Mouse (Mus musculus) MEL (cell line): ENCODE data around the gene Lifr. TPM values are rescaled to one million over a fixed set of nuclear protein-coding genes. Genes with fewer than 3 reads are reported as not detected.

Source experiments
- DNase-seq: peaks from one replicate; pipeline ENCODE4 v3.0.0; 2011; ENCODE audit warnings: low read depth, low spot score
- H3K27ac ChIP-seq: 2 replicates; pipeline ENCODE4 v1.5.1; 2012; ENCODE audit warnings: low read depth, mild to moderate bottlenecking, control low read depth, low read length, moderate library complexity; ENCODE audit not compliant: control insufficient read depth
- H3K27me3 ChIP-seq, 2 experiments: fragments of 150-350 bp in 1 of 2; sonication (generic) in 1 of 2; 2 replicates each; pipeline ENCODE4 v1.6.1; 2012; ENCODE audit warnings: low read length in 2 of 2, mild to moderate bottlenecking in 2 of 2, improper control_type of control experiment in 1 of 2, moderate library complexity in 1 of 2; ENCODE audit not compliant: insufficient read depth in 2 of 2, control insufficient read depth in 1 of 2
- H3K36me3 ChIP-seq, 2 experiments: 2 replicates each; pipeline ENCODE4 v1.6.1; 2012 to 2014; ENCODE audit warnings: low read length in 2 of 2, improper control_type of control experiment in 1 of 2, inconsistent platforms in 1 of 2, mild to moderate bottlenecking in 1 of 2; ENCODE audit not compliant: insufficient read depth in 2 of 2, control insufficient read depth in 1 of 2
- H3K4me1 ChIP-seq, 2 experiments: fragments of 150-350 bp in 1 of 2; sonication (generic) in 1 of 2; 2 replicates each; pipeline ENCODE4 v1.6.1; 2012; ENCODE audit warnings: low read length in 2 of 2, improper control_type of control experiment in 1 of 2, mild to moderate bottlenecking in 1 of 2; ENCODE audit not compliant: insufficient read depth in 2 of 2, control insufficient read depth in 1 of 2
- H3K4me3 ChIP-seq, 2 experiments: fragments of 150-350 bp in 1 of 2; sonication (generic) in 1 of 2; 2 replicates each; pipeline ENCODE4 v1.5.1; 2012; ENCODE audit warnings: low read depth in 2 of 2, low read length in 2 of 2, mild to moderate bottlenecking in 2 of 2, moderate library complexity in 2 of 2, control low read depth in 1 of 2, improper control_type of control experiment in 1 of 2; ENCODE audit not compliant: control insufficient read depth in 1 of 2, insufficient read depth in 1 of 2
- H3K79me2 ChIP-seq: 2 replicates; pipeline ENCODE4 v1.6.1; 2012; ENCODE audit warnings: mild to moderate bottlenecking, low read length, moderate library complexity; ENCODE audit not compliant: control insufficient read depth, poor library complexity, insufficient read depth
- H3K9ac ChIP-seq: 2 replicates; pipeline ENCODE4 v1.6.1; 2012; ENCODE audit warnings: low read depth, mild to moderate bottlenecking, control low read depth, low read length, moderate library complexity; ENCODE audit not compliant: control insufficient read depth, poor library complexity, severe bottlenecking
- H3K9me3 ChIP-seq: fragments of 150-350 bp; sonication (generic); replicated peaks from 2 replicates; pipeline ENCODE4 v1.6.1; 2012; ENCODE audit warnings: mild to moderate bottlenecking, low read length, improper control_type of control experiment, moderate library complexity; ENCODE audit not compliant: insufficient read depth
- CTCF ChIP-seq, 3 experiments: IDR thresholded peaks in 2 of 3; conservative IDR thresholded peaks in 1 of 3; 2 replicates each; pipeline ENCODE4 v1.5.1; 2011 to 2012; ENCODE audit warnings: low read length in 3 of 3, low read depth in 2 of 3, mild to moderate bottlenecking in 2 of 3, improper control_type of control experiment in 1 of 3, inconsistent platforms in 1 of 3, mixed read lengths in 1 of 3, moderate library complexity in 1 of 3; ENCODE audit not compliant: control insufficient read depth in 1 of 3, insufficient read depth in 1 of 3, poor library complexity in 1 of 3, severe bottlenecking in 1 of 3
- E2F4 ChIP-seq: IDR thresholded peaks from 2 replicates; pipeline ENCODE4 v1.6.1; 2011; ENCODE audit warnings: low read depth, low read length, improper control_type of control experiment, borderline replicate concordance
- ELF1 ChIP-seq: IDR thresholded peaks from 2 replicates; pipeline ENCODE4 v1.6.1; 2014; ENCODE audit warnings: low read depth, mild to moderate bottlenecking, inconsistent platforms, low read length, improper control_type of control experiment, moderate library complexity
- ETS1 ChIP-seq: IDR thresholded peaks from 2 replicates; pipeline ENCODE4 v1.6.1; 2012; ENCODE audit warnings: low read depth, mild to moderate bottlenecking, inconsistent platforms, low read length, improper control_type of control experiment, moderate library complexity
- GABPA ChIP-seq: IDR thresholded peaks from 2 replicates; pipeline ENCODE4 v1.6.1; 2012; ENCODE audit warnings: low read depth, mild to moderate bottlenecking, inconsistent platforms, low read length, improper control_type of control experiment, moderate library complexity
- MAX ChIP-seq: IDR thresholded peaks from 2 replicates; pipeline ENCODE4 v1.6.1; 2011; ENCODE audit warnings: low read length, improper control_type of control experiment
- MYB ChIP-seq: IDR thresholded peaks from 2 replicates; pipeline ENCODE4 v1.6.1; 2011; ENCODE audit warnings: mild to moderate bottlenecking, low read depth, low read length, improper control_type of control experiment
- POLR2A ChIP-seq, 2 experiments: IDR thresholded peaks; 2 replicates each; pipeline ENCODE4 v1.6.1; 2011 to 2012; ENCODE audit warnings: low read length in 2 of 2, mild to moderate bottlenecking in 2 of 2, control low read depth in 1 of 2, improper control_type of control experiment in 1 of 2, low read depth in 1 of 2, moderate library complexity in 1 of 2; ENCODE audit not compliant: control insufficient read depth in 1 of 2, insufficient read depth in 1 of 2, poor library complexity in 1 of 2
- POLR2AphosphoS2 ChIP-seq: IDR thresholded peaks from 2 replicates; pipeline ENCODE4 v1.6.1; 2011; ENCODE audit warnings: low read length, improper control_type of control experiment
- RAD21 ChIP-seq: IDR thresholded peaks from 2 replicates; pipeline ENCODE4 v1.6.1; 2011; ENCODE audit warnings: mild to moderate bottlenecking, low read depth, low read length, improper control_type of control experiment
- RCOR1 ChIP-seq: IDR thresholded peaks from 2 replicates; pipeline ENCODE4 v1.6.1; 2012; ENCODE audit warnings: low read depth, mild to moderate bottlenecking, inconsistent platforms, low read length, improper control_type of control experiment
- TAL1 ChIP-seq: IDR thresholded peaks from 2 replicates; pipeline ENCODE4 v1.6.1; 2012; ENCODE audit warnings: mild to moderate bottlenecking, inconsistent platforms, low read length, moderate library complexity, mixed read lengths
- TCF12 ChIP-seq: IDR thresholded peaks from 2 replicates; pipeline ENCODE4 v1.6.1; 2014; ENCODE audit warnings: low read depth, mild to moderate bottlenecking, inconsistent platforms, low read length, improper control_type of control experiment, moderate library complexity
- UBTF ChIP-seq: IDR thresholded peaks from 2 replicates; pipeline ENCODE4 v1.6.1; 2012; ENCODE audit warnings: low read depth, mild to moderate bottlenecking, inconsistent platforms, low read length, improper control_type of control experiment, moderate library complexity, borderline replicate concordance; ENCODE audit not compliant: insufficient read depth
- ZC3H11A ChIP-seq: IDR thresholded peaks from 2 replicates; pipeline ENCODE4 v1.6.1; 2012; ENCODE audit warnings: low read depth, mild to moderate bottlenecking, inconsistent platforms, low read length, improper control_type of control experiment
- ZMIZ1 ChIP-seq: IDR thresholded peaks from 2 replicates; pipeline ENCODE4 v1.6.1; 2012; ENCODE audit warnings: low read depth, mild to moderate bottlenecking, inconsistent platforms, low read length, improper control_type of control experiment, moderate library complexity
- polyA plus RNA-seq, 2 experiments: library from polyadenylated mRNA; stranded (reverse) in 1 of 2; unstranded in 1 of 2; fragments of >175 nt in 1 of 2; fragments of >200 nt in 1 of 2; gene quantifications; 2 replicates each; pipeline versions ENCODE4 v1.2.1 to v1.2.4; 2012; ENCODE audit warnings: low replicate concordance in 2 of 2, low read depth in 1 of 2; ENCODE audit not compliant: insufficient read length in 2 of 2, insufficient read depth in 1 of 2, missing spikeins in 1 of 2
- total RNA-seq: library from RNA; depleted of rRNA; stranded (reverse); fragments of 300-350 nt; gene quantifications from 2 replicates; pipeline ENCODE4 v1.2.3, GENCODE M21; 2012

The Lifr gene
- total and polyA plus RNA-seq, 3 experiments: not detected

DNA sequence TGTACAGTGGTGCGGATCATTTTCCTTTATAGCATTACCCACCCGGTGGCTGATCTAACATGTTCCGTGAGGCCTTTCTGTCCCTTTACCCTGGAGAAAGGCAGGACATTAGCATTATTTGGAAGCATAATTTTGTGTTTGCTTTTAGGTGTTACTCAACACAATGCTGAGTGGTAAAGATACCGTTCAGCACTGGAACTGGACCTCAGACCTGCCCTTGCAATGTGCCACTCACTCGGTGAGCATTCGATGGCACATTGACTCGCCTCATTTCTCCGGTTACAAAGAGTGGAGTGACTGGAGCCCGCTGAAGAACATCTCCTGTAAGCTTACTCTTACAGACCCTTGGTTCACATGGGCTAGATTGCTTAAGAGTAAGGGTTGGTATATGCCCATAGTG is 76.3 kb downstream of the Lifr start:
- Histone ChIP-seq H3K36me3 (no peaks in the 10 kb centered on the region), H3K4me3 (no peak overlapping the region), H3K4me1 (no peaks in the 10 kb centered on the region), H3K9me3 (no peaks in the 10 kb centered on the region), H3K27me3 (no peaks in the 10 kb centered on the region; a peak in 1 of 4 replicates), H3K79me2 (no peaks in the 10 kb centered on the region), H3K9ac (no peak overlapping the region), H3K27ac (no peak overlapping the region)
- DNase-seq: no peak
- no peak for TF ChIP-seq ZMIZ1
- no peak for TF ChIP-seq POLR2AphosphoS2
- TF ChIP-seq RCOR1: no peak
- TF ChIP-seq TAL1: no peak
- TF ChIP-seq MYB: no peak
- no peak for TF ChIP-seq POLR2A (IDR thresholded peaks at IDR 0.05; ENCODE audit: control insufficient read depth in 1 of 2, insufficient read depth in 1 of 2, low read depth in 1 of 2, low read length in 2 of 2, poor library complexity in 1 of 2)
- no peak for TF ChIP-seq ELF1
- no peak for TF ChIP-seq RAD21
- no peak for TF ChIP-seq E2F4
- no peak for TF ChIP-seq MAX
- no peak for TF ChIP-seq UBTF
- no peak for TF ChIP-seq ZC3H11A
- no peak for TF ChIP-seq GABPA

DNA sequence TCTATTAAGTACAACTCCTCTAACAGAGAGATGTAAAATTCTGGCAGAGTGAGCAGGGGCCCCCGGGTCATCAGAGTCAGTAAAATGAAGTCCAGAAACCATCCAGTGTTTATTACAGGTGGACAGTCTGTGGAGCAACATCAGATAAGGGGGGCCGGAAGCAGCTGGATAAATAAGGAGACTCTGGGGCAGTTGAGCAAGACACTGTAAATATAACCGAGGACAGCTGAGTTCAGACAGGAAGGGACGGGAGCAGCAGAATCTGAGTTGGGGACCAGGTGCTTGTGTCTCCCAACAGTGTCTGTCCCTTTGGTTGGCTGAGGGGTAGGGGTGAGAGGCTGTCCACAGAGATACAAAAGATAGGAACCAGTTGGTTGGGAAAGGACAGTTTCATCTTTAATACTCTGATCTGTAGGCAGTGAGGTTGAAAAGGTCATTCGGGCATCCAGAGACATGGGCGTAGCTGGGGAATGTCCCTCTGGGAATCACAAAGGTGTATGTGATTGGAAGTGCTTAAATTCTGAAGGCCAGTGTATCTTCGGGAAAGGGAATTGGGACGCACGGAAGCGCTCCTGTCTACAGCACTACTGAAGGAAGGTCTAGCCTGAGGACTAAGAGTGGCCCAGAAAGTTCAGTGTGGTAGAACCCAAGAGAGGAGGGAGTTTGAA is 77.0 kb downstream of the Lifr start:
- no peak for DNase-seq
- Histone ChIP-seq H3K27me3 (no peaks in the 10 kb centered on the region; a peak in 1 of 4 replicates), H3K9ac (no peak overlapping the region), H3K79me2 (no peaks in the 10 kb centered on the region), H3K36me3 (no peaks in the 10 kb centered on the region), H3K9me3 (no peaks in the 10 kb centered on the region), H3K4me1 (no peaks in the 10 kb centered on the region), H3K27ac (no peak overlapping the region), H3K4me3 (no peak overlapping the region)
- TF ChIP-seq TCF12 (no peak), E2F4 (no peak), UBTF (no peak), ETS1 (no peak), CTCF (IDR thresholded peaks at IDR 0.05 in 2 of 3, conservative IDR thresholded peaks at IDR 0.05 in 1 of 3; ENCODE audit: control insufficient read depth in 1 of 3, insufficient read depth in 1 of 3, low read depth in 2 of 3, low read length in 3 of 3, poor library complexity in 1 of 3, severe bottlenecking in 1 of 3) (no peak), RAD21 (no peak)
- TF ChIP-seq, all 39 proteins: peak for 0
